Mouse (Mus musculus): ENCODE data around the gene Rnf17.
A peak's percentile ranks its signal among the peaks of the same experiment; 100 is the strongest.

The Rnf17 gene

GRCm38 (mm10) chr14:56512084-56512483 lies 109.7 kb downstream of the Rnf17 start:
- no peak for DNase-seq (ENCODE audit: low spot score in 2 of 2)

- no peak for DNase-seq (ENCODE audit: low spot score in 2 of 2)
Measured at GRCm38 (mm10) chr14:56514775-56515174, 112.4 kb downstream of the Rnf17 start.

GRCm38 (mm10) chr14:56530788-56531187 lies 128.4 kb downstream of the Rnf17 start:
- DNase-seq (ENCODE audit: low spot score in 2 of 2), result no peak

GRCm38 (mm10) chr14:56544946-56545345 lies 142.6 kb downstream of the Rnf17 start:
- DNase-seq (ENCODE audit: low spot score in 2 of 2), result no peak

- no peak for DNase-seq (ENCODE audit: low spot score in 2 of 2)
Measured at GRCm38 (mm10) chr14:56545491-56545890, 143.1 kb downstream of the Rnf17 start.

GRCm38 (mm10) chr14:56550960-56551359 lies 148.6 kb downstream of the Rnf17 start:
- DNase-seq (ENCODE audit: low spot score in 2 of 2), result no peak

GRCm38 (mm10) chr14:56552924-56553323 lies 150.5 kb downstream of the Rnf17 start:
- DNase-seq (ENCODE audit: low spot score in 2 of 2), result no peak

- DNase-seq (ENCODE audit: low spot score in 2 of 2), result no peak
Measured at GRCm38 (mm10) chr14:56553331-56553730, 150.9 kb downstream of the Rnf17 start.

- DNase-seq (ENCODE audit: low spot score in 2 of 2), result no peak
Measured at GRCm38 (mm10) chr14:56554716-56555115, 152.3 kb downstream of the Rnf17 start.

- no peak for DNase-seq (ENCODE audit: low spot score in 2 of 2)
Measured at GRCm38 (mm10) chr14:56559134-56559533, 156.8 kb downstream of the Rnf17 start.

GRCm38 (mm10) chr14:56567476-56567875 lies 165.1 kb downstream of the Rnf17 start:
- DNase-seq (ENCODE audit: low spot score in 2 of 2), result peak; percentile 13 to 24

- DNase-seq (ENCODE audit: low spot score in 2 of 2), result no peak
Measured at GRCm38 (mm10) chr14:56569041-56569440, 166.7 kb downstream of the Rnf17 start.

- DNase-seq (ENCODE audit: low spot score in 2 of 2), result peak; percentile 96 to 97
Measured at GRCm38 (mm10) chr14:56571310-56572093, 169.1 kb downstream of the Rnf17 start.

GRCm38 (mm10) chr14:56572546-56572945 lies 170.2 kb downstream of the Rnf17 start:
- no peak for DNase-seq (ENCODE audit: low spot score in 2 of 2)

All from spleen, postnatal 36 days (tissue).